Mouse (Mus musculus) cerebellum, postnatal 4 days (tissue): Measurements from ENCODE around the gene Add3.
A peak's percentile ranks its signal among the peaks of the same experiment; 100 is the strongest.

ENCODE experiments used
- DNase-seq, 2 experiments: peaks; one replicate each; pipeline ENCODE4 v3.0.0; 2022; ENCODE audit warnings: low spot score in 2 of 2, mixed read lengths in 1 of 2

Add3 gene

DNA sequence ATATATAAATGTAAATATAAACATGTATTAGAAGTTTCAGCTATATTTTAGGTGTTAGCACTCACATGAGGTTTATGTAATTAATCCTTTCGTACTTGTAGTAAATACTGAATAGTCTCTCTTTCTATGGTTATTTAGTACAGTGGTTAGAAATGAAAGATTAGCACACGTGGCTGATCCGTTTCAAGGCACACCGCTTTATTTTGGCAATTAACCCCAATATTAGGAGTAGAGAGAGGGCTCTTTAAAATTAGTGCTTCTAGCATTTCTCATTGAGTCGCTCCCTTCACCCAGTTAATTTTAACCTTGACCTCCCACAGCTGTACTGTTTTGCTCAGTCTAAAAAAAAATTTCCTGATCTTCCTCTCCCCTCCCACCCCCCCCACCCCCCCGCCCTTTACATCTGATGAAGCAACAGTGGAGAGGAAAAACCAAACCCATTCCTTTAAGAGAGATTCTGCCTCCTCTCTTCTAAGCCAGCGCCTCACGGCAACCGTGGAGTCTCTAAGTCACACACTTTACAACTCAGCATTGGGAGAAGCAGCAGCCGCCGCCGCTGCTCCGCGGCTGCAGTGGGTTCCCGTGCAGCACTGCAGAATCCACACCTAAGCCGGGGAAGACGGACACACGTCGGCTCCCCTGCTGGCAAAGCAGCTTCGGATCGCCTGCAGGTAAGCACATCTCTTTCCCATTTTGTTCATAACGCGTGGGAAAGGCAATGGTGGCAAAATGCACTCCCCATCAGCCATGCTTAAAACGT, at the start of gene Add3:
Add3 (plus strand) TSS at position 400 of the 760 bp plus-strand sequence.
- peak; percentile 34 to 36 for DNase-seq

DNA sequence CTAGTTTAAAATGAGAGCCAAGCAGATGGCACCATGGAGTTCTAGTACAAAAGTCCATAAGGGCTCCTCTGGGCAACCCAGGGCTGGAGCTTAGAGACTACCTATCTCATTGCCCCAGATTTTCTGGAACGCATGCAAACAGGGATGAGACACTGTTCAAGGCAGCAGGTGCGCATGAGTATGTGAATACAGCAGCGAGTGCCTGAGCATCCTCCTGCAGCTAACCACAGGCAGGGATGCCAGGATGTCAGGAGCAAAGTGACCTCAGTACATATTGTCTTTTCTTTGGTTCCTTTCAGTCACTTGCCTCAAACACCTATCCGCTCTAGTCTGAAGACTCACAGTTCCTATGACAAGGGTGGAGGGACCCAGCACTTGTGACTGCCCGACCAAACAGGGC, 49.6 kb upstream of the Add3 start:
- DNase-seq: no peak

DNA sequence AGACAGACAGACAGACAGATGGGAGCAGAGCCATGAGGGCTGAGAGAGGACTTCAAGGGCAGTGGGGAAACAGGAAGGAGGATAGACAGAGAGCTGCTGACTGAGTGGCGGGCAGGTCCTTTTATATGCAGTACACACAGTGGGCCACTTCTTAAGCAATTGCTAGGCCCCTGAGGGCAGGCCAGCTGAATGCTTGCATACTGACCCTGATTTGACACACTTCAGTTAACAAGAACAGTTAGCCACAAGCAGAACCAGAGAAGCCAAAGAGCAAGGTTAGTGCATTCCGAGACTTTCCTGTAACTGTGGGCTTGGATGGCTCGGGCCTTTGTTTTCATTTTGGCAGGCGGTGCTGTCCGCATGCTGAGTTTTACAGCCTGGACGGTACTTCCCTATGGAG, 48.0 kb upstream of the Add3 start:
- no peak for DNase-seq

DNA sequence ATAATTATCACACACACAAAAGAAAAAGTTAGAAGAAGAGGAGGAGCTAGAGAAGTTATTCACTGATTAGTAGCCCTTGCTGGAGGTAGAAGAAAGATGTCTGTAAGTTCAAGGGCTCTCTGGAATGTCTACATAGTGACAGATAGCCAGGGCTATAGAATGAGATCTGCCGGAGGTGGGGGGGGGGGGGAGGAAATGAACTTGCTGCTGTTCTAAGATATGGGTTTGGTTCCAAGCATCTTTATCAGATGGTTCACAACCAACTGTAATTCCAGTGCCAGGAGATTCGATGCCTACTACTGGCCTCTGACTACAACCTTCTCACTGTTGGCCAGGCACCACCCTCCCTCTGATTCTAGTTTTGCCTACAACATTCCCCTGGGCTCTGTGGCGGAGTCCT, 46.9 kb upstream of the Add3 start:
- DNase-seq: no peak

DNA sequence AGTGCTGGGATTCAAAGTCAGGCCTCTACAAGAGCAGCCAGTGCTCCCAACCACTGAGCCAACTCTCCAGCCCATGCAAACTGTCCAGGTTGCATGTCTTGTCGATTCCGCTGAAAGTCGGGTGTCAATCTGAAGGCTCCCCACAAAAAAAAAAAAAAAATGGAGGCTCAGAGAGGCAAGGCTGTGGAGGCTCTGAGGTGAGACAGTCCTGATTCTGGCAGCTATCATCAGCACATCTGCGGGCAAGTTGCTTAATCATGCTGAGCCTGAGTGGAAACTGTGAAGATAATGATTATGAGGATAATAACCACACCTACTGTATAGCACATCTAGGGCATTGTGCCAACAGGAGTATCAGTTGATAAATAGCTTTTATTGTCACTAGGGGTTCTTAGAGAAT, 45.6 kb upstream of the Add3 start:
- no peak for DNase-seq

DNA sequence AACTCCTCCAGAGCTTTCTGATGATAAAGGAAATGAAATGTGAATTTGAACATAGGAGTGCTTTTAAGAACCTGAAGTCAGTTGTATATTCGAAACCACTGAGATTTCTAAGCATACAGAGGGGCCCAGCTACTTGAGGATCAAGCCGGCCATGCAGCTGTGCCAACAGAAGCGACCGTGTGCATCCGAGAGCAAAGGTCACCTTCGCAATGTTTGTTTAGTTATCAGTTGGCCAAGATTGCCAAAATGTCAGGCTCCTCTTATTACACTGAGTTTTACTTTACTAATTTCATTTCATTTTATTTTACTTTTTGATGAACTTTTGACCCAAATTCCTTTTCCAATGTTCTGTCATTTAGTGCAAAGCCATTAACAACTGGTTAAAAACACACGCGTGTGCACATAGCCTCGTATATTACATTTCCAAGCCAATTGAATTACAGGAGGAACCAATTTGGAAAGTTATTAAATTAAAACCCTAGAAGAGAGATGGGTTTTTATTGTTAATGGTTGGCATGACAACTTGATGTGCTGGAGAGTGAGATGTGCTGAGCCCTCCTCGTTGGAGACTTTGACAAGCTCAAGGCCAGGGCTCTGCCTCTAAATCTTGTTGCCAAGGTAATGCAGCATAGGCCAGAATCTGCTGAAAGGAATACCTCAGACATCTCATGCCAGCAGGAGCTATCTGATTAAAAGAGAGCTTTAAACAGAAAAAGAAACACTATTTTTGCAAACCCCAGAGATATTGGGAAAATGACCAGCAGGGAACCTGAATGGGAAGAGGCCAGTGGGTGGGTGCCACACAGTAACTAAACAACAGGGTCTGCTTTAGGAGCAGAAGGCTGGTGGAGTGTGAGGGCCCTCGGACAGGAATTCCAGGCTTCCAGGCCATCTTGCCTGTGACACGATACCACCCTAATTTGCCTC, 38.6 kb upstream of the Add3 start:
- no peak for DNase-seq

DNA sequence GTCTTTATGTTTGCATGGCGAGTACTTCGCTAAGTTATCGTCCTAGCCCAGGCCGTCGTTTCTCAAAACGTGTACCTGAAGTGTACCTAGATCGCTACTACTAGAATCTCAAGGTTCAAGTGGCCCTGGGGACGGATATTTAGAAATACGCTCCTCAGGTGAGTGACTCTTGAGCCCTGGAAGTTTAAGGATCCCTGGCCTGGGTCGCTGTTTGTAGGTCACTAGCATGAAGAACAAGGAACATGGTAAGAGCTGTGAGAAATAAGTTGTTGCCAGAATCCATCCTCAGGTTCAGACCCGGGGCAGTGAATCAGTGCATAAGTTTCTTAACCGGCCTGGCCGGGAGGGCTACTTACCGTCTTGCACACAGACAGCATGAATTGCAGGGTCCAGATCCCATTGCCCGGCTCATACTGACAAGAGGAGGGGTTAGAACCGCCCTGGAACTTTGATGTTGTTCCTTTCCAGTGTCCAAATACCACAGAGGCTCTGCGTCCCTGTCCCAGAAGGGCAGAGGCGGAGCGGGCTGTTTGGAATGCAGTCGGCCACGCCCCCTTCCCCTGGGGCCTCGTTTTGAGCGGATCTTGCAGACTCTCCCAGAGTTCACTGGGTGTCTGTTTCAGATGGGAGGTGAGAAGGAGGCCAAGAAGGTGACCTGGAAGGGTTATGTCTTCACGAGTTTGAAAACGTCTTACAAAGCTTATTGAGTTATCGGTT, 34.7 kb upstream of the Add3 start:
- DNase-seq: no peak

DNA sequence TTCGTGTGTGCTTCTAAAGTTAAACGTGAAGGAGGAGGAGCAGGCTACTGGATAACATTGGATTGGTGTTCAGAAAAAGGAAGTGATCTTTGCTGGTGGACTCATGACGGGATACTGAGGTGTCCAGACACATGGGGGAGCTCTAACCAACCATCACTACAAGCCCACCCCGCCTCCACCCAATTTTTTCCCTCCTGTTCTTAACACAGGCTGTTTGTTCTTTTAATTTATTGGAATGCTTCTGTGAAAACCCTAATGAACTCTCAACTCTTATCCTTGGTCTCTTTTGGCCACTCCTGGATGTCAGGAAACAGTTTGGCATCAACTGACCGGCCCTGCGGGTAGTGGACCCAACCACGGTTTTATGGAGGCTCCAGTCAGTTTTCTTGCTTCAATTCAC, 33.3 kb upstream of the Add3 start:
- DNase-seq: no peak

DNA sequence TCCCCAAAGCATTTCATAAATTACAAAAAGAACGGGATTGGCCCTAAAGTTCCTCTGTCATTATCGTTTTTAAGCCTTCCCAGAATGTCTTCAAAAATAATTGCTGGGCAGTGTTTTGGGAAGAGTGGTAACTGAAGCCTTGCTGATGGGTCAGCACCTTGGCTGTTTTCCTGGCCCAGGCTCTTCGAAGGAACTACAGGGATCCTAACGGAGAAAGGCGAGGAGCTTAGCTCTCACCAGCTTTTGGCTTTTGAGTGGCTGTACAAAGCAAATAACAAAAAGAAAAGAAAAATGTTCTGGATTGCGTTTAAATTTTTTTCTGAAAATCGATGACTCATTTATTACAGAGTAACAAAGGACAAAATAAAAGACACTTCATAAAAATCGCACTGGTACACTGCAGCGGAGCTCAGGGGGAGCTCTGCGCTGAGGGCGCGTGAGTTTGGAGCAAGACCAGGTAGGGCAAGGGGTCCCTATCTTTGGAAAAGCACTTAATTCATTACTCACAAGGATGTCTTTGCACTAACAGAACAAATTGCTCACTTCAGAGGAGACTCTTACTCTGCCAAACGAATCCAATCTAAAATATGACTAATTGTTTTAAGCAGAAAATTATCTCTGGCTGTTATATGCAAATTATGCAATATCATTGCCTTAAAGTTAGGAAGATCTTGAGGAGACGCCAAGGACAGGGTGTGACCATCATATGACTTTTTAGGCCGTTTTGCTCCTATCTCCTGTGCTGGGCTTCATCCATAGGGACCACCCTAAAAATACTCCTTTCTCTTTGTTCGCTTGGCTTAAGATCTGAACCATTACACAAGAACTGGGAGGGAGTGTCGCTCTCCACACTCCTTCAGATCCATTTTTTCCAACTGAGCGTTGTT, 32.6 kb upstream of the Add3 start:
- no peak for DNase-seq

DNA sequence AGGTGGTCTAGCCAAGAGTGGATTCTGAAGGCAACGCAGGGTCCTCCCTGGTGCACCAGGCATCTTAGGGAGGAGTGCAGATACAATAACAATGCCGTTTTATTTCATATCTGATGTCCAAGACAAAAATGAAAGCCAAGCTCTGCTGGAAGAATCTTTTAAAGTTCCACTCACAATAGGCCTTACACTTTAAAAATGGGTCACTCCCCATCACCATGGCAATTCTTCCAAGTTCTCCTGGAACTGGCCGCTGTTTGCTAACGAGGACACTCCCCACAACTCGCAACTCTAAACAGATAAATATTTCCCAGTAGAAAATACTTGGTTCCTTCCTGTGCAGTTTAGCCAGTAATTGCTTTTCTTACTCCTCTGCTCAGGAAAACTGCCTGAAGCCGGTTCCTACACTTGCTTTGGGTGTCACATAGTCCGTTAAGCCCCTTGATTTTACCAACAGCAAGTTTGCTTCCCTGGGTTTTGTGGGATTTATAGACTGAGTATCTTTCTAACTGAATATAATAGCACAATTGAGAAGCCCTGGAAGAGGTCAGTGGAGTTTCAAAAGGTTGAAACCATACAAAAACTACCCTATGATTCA, 28.1 kb upstream of the Add3 start:
- no peak for DNase-seq

DNA sequence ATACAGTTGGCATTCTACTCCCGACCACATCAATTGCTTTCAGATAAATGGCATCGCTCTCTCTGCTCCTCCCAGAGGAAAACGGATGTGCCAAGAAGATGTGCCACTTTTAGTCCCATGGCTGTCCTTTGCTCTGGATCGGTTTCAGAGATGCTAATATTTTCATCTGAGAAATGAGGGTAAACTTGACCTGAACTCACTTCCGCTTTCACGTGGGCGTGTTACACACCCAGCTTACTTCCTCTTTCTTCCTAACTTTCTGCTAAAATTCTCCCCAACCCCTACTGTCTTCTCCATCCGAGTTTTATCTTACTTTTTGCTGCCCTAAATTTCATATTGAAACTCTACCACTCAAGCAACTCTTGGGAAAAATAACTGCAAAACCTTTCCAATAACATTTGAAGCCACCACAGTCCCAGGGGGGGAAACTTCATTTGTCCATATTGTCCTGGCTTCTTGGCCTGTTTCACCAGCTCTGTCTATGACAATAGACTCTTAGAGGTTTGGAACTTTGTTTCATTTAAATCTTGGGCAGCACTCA, 20.9 kb upstream of the Add3 start:
- DNase-seq: no peak

DNA sequence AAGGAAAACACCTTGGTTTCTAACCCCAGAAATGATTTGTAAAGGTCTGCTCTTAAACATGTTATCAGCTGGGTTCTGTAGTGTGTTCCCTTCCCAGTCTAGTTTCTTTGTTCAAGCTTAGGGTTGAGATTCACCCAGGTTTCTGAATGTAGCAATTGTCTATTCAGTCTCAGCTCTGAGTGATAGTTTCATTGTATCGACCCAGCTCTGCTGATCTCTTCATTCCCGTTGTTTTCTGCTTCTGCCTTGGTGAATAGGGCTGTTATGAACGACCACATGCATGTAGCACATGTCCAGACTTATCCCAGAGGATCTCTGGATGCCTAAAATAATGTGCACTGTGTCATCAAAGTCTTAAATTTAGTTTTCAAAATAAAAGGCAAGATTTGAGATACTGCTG, 19.8 kb upstream of the Add3 start:
- no peak for DNase-seq

DNA sequence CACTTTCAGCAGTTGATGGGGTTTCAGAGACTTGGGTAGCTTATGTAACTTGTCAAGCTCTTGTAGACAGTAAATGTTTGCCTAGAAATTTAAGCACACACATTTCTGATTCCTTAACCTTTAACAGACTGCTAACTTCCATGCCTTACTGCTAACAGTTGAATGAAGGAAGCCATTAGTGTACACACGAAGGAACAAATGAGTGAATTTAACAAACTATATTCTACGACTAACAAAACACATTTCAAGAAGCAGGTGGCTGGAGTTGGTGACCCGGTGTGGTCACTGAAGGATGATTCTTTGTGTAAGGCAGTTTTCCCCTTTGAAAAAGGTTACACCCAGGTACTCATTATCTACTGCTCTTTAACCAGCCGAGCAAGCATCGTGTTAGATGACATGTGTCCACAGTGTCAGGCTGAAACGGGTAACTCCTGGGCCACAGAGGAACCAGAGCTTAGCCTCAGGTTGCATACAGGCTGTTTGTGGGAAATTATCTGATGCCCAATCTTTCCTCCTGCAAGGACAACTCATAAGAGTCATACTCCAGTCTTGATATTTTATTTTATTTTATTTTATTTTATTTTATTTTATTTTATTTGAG, 17.5 kb upstream of the Add3 start:
- no peak for DNase-seq

DNA sequence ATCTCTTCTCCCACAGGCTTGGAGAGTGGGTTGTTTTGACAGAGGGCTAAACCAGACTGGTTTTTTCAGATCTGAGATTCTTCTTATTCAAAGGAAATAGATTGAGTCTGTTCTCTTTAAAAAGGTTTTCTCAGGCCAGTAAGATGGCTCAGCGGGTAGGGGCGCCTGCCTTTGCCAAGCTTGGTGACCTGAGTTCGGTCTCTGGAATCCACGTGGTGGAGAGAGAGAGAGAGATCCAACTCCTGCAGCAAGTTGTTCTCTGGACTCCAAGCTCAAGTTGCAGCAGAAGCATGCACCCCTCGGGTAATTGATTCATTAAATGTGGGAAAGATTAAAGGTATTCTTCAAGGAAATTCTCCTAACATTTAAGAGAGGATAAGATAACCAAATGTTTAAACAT, 16.9 kb upstream of the Add3 start:
- DNase-seq: no peak

DNA sequence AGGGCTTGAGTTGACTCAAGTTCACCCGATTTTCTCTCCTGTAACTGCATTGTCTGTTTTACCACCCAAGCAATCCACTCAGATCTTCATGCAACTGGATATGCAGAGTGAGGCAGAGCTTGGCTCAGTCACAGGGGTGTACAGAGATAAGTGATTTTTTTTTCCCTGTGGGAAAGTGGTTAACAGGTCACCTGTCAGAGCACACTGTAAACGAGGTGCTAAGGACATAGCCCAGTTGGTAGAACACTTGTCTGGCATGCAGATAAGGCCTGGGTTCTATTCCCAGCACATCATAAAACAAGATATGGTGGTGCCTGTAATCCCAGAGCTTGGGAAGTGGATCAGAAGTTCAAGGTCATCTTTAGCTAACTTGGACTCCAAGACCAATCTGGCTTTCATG, 14.6 kb upstream of the Add3 start:
- DNase-seq: no peak

DNA sequence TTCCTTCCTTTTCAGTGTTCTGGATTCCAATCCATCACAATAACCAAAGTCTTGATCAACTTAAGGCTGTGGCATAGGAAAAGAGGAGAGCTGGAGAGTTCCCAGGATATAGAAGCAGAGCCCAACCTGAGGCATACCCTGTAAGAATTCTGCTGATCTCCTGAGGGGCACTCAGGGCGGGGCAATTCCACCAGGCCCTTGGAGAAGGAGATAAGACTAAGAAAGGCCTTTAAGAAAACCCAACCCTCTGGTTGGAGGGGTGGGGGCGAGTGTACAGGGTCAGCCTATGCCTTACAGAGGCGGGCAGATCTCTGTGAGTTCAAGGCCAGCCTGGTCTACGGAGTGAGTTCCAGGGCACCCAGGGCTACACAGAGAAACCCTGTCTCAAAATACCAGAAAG, 13.7 kb upstream of the Add3 start:
- no peak for DNase-seq

DNA sequence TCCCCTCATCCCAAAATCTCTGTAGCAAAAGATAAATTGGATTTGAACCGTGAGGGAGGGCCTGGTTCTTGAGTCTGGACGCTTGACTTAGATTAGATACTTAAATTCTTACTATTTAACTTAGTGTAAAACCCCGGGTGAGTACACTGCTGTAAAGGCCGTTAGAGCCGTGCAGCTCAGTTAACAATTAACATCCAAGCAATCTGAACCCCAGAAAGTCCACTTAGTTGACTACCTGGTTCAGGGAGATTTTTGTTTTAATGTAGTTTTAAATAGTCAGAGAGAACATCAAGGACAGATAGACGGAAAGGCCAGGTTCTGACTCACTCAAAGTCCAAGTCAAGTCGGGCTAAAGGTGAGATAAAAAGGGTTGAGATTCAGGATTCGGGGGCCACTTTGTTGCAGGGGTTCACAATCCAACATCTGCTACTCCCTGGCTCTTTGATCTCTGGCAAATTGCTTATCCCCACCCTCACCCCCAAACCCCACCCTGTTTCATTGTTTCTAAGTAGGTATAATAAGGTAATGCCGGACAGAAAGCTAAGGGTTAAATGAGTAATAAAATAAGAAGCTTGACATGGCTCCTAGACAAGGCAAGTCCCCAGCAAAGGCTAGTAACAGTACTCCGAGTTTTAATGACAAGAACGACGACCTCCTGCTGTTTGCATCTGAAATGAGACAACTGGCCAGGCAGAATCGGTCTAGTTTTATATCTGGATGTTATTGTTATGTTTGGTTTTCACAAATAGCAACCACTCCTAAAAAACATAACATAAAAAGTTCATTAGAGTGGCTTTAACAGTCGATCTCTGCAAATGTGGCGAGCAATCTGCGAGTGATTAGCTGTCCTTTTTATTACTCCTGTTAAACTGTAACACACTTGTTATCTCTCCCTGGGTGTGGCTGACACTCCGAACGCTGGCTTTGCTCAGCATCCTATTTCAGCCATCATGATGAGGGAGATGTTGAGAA, 12.6 kb upstream of the Add3 start:
- DNase-seq: no peak

DNA sequence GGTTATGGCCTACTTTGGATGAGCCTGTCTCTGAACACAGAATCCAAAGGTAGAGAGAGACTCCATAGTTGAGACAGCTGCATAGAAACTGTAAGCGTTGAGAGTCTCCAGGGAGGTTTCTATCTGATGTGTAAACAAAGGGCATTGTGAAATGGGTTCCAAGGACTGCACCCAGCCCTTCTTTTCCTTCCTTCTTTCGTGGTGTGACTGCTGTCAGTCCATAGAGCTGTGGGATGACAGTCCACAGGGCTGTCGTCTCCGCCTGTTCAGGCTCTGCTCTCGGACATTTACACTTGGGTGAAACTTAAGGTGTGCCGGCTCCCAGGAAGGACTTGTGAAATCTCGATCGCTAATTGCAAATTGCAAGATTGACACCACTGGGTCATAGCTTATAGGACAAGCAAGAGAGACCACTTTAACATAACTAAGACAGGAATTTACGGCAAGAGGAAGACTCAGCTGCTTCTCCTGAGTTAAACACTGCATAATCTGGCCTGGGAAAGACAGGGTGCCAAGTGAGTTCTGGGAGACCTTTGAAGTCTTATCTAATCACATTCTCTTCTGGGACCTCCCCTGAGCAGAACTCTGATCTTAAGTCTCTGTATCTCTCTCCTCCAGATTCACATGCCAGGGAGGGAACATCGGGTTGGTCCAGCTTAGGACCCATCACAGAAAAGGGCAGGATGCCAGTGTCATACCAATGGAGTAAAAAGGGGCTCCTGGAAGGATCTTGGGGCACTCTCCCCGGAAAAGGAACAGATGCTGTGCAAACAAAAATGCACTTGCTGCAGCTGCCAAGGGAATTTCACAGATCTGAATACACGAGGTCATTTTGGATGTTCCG, 11.5 kb upstream of the Add3 start:
- no peak for DNase-seq
